Mouse (Mus musculus) cerebral cortex, adult 2 months (tissue): ENCODE measurements around the gene Fars2.

Source experiments
- WGBS: fragments of 180-500 bp; shearing (Covaris S2); methylation state at CpG from one replicate; pipeline ENCODE4 v1.1.7; 2018; 5-methylcytosine and 5-hydroxymethylcytosine counted together

Gene Fars2

GRCm38 (mm10) chr13:36145601-36146000 is 28.4 kb downstream of the Fars2 start:
- WGBS, result 90% methylated on average over 1 of the region's 1 CpGs

GRCm38 (mm10) chr13:36149175-36149939 is 32.1 kb downstream of the Fars2 start:
- WGBS, result 64% methylated on average over 6 of the region's 6 CpGs

- WGBS, result 45% methylated on average over 5 of the region's 5 CpGs
Measured at GRCm38 (mm10) chr13:36150272-36150671, 33.1 kb downstream of the Fars2 start.

DNA sequence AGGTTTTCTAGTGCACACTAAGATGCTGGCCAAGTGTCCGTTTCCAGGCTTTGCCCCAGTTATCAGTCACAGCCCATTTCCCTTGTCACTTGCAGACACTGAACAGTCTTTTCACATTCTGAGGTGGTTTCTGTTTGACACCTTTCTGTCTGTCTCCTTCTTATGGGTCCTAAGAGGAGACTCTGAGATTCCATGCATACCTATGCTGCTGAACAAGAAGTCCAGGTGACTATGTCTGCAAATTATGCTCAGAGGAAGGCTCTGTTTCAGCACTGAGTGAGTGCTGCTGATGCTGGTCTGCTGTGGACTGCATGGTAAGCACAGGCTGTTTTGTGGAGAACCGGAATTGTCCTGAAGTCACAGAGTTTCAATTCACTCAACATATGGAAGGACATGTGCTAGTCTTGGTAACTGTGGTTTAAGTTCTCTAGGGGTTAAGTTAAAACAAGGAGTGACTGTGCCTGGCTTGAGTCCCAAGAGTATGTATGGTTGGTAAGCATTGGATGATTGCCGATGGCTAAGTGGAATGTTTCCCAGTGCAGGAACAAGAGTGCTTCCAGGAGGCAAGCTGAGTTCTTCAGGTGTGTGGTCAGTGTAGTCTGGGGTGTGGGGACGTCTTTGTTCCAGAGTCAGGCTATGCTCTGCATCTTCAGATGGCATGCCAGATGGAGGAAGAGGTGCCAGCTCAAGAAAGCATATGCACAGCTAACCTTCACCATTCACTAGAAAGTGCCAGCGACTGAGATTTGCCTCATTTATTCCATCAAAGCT is 35.7 kb downstream of the Fars2 start:
- WGBS, result 57% methylated on average over 5 of the region's 5 CpGs

- 72% methylated on average over 7 of the region's 7 CpGs for WGBS
Measured at GRCm38 (mm10) chr13:36156340-36156931, 39.2 kb downstream of the Fars2 start.

- 84% methylated on average over 5 of the region's 5 CpGs for WGBS
Measured at GRCm38 (mm10) chr13:36163411-36163810, 46.2 kb downstream of the Fars2 start.

DNA sequence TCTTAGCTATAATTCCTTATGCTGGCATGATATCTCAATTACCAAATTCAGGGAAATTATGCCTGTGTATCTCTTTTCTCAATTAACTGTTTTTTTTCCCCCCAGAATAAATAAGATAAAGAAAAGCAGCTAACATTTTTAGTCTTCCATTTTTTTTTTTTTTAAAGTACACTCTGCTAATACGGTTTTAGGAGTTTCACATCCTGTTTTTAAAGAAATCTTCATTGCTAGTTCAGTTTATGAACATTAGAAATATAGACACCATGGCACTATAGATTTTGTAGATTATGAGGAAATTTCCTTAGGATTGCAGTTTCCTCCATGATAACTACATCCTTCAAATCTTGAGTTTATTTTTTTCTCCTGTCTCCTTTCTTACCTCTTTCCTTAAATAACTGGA is 46.7 kb downstream of the Fars2 start:
- 65% methylated on average over 1 of the region's 1 CpGs for WGBS

GRCm38 (mm10) chr13:36172981-36173380 is 55.8 kb downstream of the Fars2 start:
- 80% methylated on average over 2 of the region's 2 CpGs for WGBS

GRCm38 (mm10) chr13:36174101-36174500 is 56.9 kb downstream of the Fars2 start:
- 78% methylated on average over 5 of the region's 5 CpGs for WGBS

- WGBS, result 79% methylated on average over 4 of the region's 4 CpGs
Measured at GRCm38 (mm10) chr13:36174772-36175171, 57.6 kb downstream of the Fars2 start.

- 60% methylated on average over 2 of the region's 2 CpGs for WGBS
Measured at GRCm38 (mm10) chr13:36181231-36181630, 64.0 kb downstream of the Fars2 start.

DNA sequence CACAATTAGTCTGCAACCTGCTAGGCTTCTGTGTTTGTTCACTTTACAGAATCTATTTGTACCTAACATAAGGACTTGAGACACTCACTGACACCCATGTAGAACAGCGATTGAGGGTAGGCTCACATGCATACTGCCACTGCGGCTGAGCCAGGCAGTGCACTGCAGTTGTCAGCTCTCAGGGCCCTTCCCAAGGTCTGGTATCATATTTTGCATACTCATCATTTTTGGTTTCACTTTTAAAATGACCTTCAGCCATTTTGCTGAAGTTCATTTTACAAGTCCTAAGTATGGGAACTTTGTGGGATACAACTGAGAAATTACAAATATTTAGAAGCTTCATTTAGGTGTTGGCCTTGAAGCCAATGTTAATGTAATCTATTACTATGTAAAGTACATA is 73.4 kb downstream of the Fars2 start:
- 97% methylated on average over 2 of the region's 2 CpGs for WGBS

DNA sequence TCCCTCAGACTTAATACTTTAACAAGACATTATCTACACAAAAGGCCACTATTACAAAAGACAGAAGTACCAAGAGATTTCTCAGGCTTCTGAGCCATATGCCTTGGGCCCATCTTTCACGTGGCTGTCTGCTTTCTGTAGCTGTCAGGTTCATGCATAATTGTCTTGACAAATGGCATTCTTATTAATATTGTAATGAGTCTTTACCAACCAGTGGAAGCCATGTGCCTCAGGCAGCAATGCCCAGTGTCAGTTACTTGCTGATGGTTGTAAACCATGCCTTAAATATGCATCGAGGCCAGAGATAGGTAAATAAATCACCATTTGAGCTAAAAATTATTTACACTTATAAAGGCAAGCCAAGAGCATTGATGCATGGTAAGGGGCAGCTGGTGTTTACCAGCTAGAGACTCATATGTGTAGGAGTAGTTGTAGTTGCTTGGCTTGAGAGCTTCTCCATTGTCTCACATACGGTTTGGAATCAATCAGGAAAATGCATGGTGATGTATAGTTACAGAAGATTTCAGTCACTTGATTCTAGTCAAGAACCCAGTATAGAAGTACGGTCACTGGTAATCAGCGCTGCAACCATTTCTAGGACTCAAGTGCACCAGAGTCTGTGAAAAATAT is 76.4 kb downstream of the Fars2 start:
- WGBS, result 72% methylated on average over 5 of the region's 5 CpGs

GRCm38 (mm10) chr13:36199288-36199687 is 82.1 kb downstream of the Fars2 start:
- WGBS, result 98% methylated on average over 1 of the region's 1 CpGs

- 82% methylated on average over 4 of the region's 4 CpGs for WGBS
Measured at GRCm38 (mm10) chr13:36200453-36200852, 83.2 kb downstream of the Fars2 start.

GRCm38 (mm10) chr13:36202496-36202895 is 85.3 kb downstream of the Fars2 start:
- WGBS, result 89% methylated on average over 2 of the region's 2 CpGs

DNA sequence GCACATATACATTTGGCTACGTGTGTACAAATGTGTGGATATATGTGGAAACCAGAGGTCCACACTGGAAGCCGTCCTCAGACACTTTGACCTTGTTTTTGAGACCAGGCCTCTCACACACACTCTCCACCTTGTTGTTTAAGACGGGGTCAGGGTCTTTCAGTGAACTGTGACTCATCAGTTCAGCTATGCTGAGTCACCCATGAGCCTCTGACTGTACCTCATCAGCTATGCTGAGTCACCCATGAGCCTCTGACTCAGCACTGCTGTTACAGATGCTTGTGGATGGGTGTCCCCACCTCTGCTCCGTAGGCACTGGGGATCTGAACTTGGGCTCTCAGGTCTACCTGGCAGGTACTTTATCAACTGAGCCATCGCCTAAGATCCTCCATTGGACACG is 85.8 kb downstream of the Fars2 start:
- WGBS, result 85% methylated on average over 6 of the region's 6 CpGs

GRCm38 (mm10) chr13:36204320-36204719 is 87.1 kb downstream of the Fars2 start:
- 98% methylated on average over 3 of the region's 3 CpGs for WGBS

GRCm38 (mm10) chr13:36210965-36211364 is 93.8 kb downstream of the Fars2 start:
- 92% methylated on average over 3 of the region's 3 CpGs for WGBS

DNA sequence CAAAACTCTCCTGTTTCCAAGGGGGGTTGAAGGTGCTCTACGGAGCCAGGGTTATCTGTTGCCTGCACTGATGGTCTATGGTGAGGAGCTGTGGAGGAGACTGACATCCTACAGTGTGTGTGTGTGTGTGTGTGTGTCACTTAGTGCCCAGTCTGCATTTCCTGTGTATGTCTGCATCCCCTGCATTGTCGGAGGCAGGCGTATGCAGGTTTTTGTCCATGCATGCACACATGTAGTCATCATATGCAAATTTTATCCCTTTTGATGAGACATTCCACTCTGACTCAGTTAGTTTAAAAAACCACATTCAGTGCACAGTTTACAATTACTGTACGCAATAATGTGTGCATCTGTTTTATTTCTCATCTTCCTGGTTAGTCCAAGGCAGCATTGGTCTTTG is 96.8 kb downstream of the Fars2 start:
- 79% methylated on average over 4 of the region's 4 CpGs for WGBS

DNA sequence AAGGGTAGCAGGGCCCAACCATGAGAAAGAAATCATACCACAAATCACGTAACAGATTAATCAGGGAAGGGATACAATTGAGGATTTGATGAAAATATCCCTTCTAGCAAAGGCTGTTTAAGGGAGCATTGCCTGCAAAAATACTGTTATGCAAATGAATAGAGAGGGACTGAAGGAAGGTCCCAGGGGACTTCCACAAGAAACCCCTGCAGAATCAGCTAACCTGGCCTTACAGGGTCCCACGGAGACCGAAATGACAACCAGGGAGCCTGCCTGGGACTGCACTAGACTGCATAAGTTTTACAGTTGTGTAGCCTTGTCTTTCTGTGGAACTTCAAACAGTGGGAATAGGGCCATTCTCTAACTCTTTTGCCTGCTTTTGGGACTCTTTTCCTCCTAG is 98.8 kb downstream of the Fars2 start:
- WGBS, result 95% methylated on average over 3 of the region's 3 CpGs

DNA sequence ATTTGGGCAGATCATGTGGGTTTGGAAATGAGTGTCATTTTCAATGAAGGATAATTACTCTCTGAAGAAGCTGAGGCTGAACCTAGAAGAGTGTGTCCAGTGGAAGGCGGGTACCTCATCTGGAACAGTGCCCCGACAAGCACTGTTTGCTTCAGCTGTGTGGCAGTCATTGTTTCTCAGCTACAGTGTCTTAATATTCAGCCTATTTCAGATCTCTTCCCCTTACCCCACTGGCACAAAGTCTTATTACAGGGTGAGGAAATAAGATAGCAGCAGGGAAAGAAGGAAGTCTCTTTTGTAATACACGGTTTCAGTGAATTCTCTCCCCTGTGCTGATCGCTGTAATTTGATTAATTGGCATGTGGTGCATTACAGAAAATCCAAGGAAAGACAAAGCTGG is 101.1 kb downstream of the Fars2 start:
- 56% methylated on average over 4 of the region's 4 CpGs for WGBS
